Mouse (Mus musculus): ENCODE results near the gene Actr8. TPM values are rescaled to one million over a fixed set of nuclear protein-coding genes. Genes with fewer than 3 reads are reported as not detected.

Actr8 gene
- polyA plus RNA-seq, 1 experiment = not detected

- TF ChIP-seq CTCF (IDR thresholded peaks at IDR 0.05; ENCODE audit: insufficient read depth, low read depth, low read length) = no peak
- no peak for TF ChIP-seq POLR2A (IDR thresholded peaks at IDR 0.05; ENCODE audit: insufficient read depth, low read depth, low read length)
Measured at GRCm38 (mm10) chr14:29950805-29951204, 27.3 kb upstream of the Actr8 start.

DNA sequence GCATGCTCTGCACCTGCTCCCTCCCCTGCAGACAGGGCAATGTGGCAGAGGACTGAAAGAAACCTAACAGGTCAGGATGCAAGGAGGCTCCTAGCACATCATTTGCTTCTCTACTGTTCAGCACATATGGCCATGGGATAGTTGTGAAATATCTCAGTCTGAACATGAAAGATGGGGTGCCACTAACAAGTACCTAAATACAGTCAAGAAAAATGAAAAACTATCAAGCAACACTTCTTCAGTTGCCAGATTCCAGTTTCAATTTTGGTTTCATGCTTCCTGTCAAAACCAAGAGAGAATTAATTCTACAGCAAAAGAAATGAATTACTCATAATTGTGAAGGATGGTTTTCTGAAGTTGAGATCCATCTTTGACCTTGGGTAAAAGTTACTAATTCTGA is 20.7 kb upstream of the Actr8 start:
- Histone ChIP-seq H3K4me1 (ENCODE audit: control insufficient read depth, insufficient read depth, low read length) (no peaks in the 10 kb centered on the region), H3K27ac (ENCODE audit: insufficient read depth, low read depth, low read length) (no peak overlapping the region), H3K4me3 (ENCODE audit: insufficient read depth, low read depth, low read length) (no peak overlapping the region)
- TF ChIP-seq CTCF (IDR thresholded peaks at IDR 0.05; ENCODE audit: insufficient read depth, low read depth, low read length) (no peak), POLR2A (IDR thresholded peaks at IDR 0.05; ENCODE audit: insufficient read depth, low read depth, low read length) (no peak)

More at GRCm38 (mm10) chr14:29950805-29951204, 27.3 kb upstream of the Actr8 start:
- 68% methylated on average over 4 of the region's 4 CpGs for WGBS
- Histone ChIP-seq H3K4me1 (ENCODE audit: control insufficient read depth, insufficient read depth, low read length) (no peaks in the 10 kb centered on the region), H3K4me3 (ENCODE audit: insufficient read depth, low read depth, low read length) (no peak overlapping the region), H3K27ac (ENCODE audit: insufficient read depth, low read depth, low read length) (no peak overlapping the region)

- H3K27ac ChIP-seq (ENCODE audit: insufficient read depth, low read depth, low read length) = peak overlapping the region; percentile 68
- H3K4me1 ChIP-seq (ENCODE audit: control insufficient read depth, insufficient read depth, low read length) = 0 out of 2 replicates have a peak, but pooled peaks cover 4% of the 10 kb centered on the region
- H3K4me3 ChIP-seq (ENCODE audit: insufficient read depth, low read depth, low read length) = peak overlapping the region; percentile 82
- TF ChIP-seq CTCF (IDR thresholded peaks at IDR 0.05; ENCODE audit: insufficient read depth, low read depth, low read length) = no peak
- TF ChIP-seq POLR2A (IDR thresholded peaks at IDR 0.05; ENCODE audit: insufficient read depth, low read depth, low read length) = no peak
- 56% methylated on average over 7 of the region's 7 CpGs for WGBS
Measured at GRCm38 (mm10) chr14:29967611-29968010, 10.5 kb upstream of the Actr8 start.

DNA sequence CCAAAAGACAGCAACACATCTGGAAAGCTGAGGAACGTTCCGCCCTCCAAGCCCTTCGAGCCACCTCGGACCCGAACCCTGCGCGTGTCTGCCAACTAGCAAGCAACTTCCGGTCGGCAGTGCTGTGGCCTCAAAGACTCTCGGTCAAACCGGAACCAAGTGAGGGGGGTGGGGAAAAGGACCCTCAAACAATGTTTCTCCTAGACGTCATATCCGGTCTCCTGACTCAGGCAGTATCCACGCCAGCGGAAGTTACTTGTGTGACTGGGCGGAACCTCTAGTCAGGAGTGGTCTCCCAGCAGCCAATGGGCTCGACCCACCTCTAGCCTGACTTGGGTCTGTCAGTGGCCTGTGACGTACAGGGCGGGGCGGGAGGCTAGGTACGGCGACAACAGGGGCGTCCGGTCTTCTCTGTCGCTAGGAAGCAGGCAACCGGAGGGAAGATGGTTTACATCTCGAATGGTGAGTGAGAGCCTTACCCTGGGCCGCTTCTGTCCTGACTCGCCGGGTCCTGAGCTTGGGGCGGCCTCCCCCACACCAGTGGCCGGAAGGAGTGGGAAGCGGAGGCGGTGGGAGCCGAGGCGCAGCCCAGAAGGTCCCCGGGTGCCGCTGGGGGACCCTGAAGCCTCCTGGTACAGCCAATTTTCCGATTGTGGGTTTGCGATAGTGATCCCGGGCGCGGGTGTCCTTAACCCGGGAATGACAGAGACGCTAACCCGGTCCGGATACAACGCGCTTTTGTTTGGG is 9.9 kb upstream of the Actr8 start, which contains the start of gene Selenok:
Selenok (plus strand) TSS at position 234 of the 747 bp plus-strand sequence.
- peak within 1 kb of the TSS; percentile 77 for H3K27ac ChIP-seq (ENCODE audit: insufficient read depth, low read depth, low read length)
- H3K4me3 ChIP-seq (ENCODE audit: insufficient read depth, low read depth, low read length) = peak within 1 kb of the TSS; percentile 82
- TF ChIP-seq POLR2A (IDR thresholded peaks at IDR 0.05; ENCODE audit: insufficient read depth, low read depth, low read length) (peak; percentile 71), CTCF (IDR thresholded peaks at IDR 0.05; ENCODE audit: insufficient read depth, low read depth, low read length) (no peak)
- H3K4me1 ChIP-seq (ENCODE audit: control insufficient read depth, insufficient read depth, low read length) = 0 out of 2 replicates have a peak, but pooled peaks cover 4% of the 10 kb centered on the region
- under 1% methylated on average over 49 of the region's 49 CpGs for WGBS

- TF ChIP-seq POLR2A (IDR thresholded peaks at IDR 0.05; ENCODE audit: insufficient read depth, low read depth, low read length) = no peak
- no peak for TF ChIP-seq CTCF (IDR thresholded peaks at IDR 0.05; ENCODE audit: insufficient read depth, low read depth, low read length)
- Histone ChIP-seq H3K4me1 (ENCODE audit: control insufficient read depth, insufficient read depth, low read length) (0 out of 2 replicates have a peak, but pooled peaks cover 4% of the 10 kb centered on the region), H3K27ac (ENCODE audit: insufficient read depth, low read depth, low read length) (no peak overlapping the region), H3K4me3 (ENCODE audit: insufficient read depth, low read depth, low read length) (no peak overlapping the region)
- 91% methylated on average over 7 of the region's 7 CpGs for WGBS
Measured at GRCm38 (mm10) chr14:29971446-29971845, 6.7 kb upstream of the Actr8 start.

GRCm38 (mm10) chr14:29971993-29972392 is 6.1 kb upstream of the Actr8 start:
- H3K27ac ChIP-seq (ENCODE audit: insufficient read depth, low read depth, low read length) = no peak overlapping the region
- H3K4me3 ChIP-seq (ENCODE audit: insufficient read depth, low read depth, low read length) = no peak overlapping the region
- 0 out of 2 replicates have a peak, but pooled peaks cover 4% of the 10 kb centered on the region for H3K4me1 ChIP-seq (ENCODE audit: control insufficient read depth, insufficient read depth, low read length)
- TF ChIP-seq CTCF (IDR thresholded peaks at IDR 0.05; ENCODE audit: insufficient read depth, low read depth, low read length) = no peak
- no peak for TF ChIP-seq POLR2A (IDR thresholded peaks at IDR 0.05; ENCODE audit: insufficient read depth, low read depth, low read length)
- WGBS = 69% methylated on average over 5 of the region's 5 CpGs

- H3K27ac ChIP-seq (ENCODE audit: insufficient read depth, low read depth, low read length) = no peak overlapping the region
- 97% methylated on average over 6 of the region's 6 CpGs for WGBS
- no peak for TF ChIP-seq POLR2A (IDR thresholded peaks at IDR 0.05; ENCODE audit: insufficient read depth, low read depth, low read length)
- TF ChIP-seq CTCF (IDR thresholded peaks at IDR 0.05; ENCODE audit: insufficient read depth, low read depth, low read length) = no peak
- no peak overlapping the region for H3K4me3 ChIP-seq (ENCODE audit: insufficient read depth, low read depth, low read length)
- 0 out of 2 replicates have a peak, but pooled peaks cover 4% of the 10 kb centered on the region for H3K4me1 ChIP-seq (ENCODE audit: control insufficient read depth, insufficient read depth, low read length)
Measured at GRCm38 (mm10) chr14:29976927-29977326, 1.2 kb upstream of the Actr8 start.

GRCm38 (mm10) chr14:29980447-29981205 is 2.5 kb downstream of the Actr8 start:
- 94% methylated on average over 10 of the region's 10 CpGs for WGBS
- no peak overlapping the region for H3K27ac ChIP-seq (ENCODE audit: insufficient read depth, low read depth, low read length)
- H3K4me3 ChIP-seq (ENCODE audit: insufficient read depth, low read depth, low read length) = no peak overlapping the region
- TF ChIP-seq POLR2A (IDR thresholded peaks at IDR 0.05; ENCODE audit: insufficient read depth, low read depth, low read length) (no peak), CTCF (IDR thresholded peaks at IDR 0.05; ENCODE audit: insufficient read depth, low read depth, low read length) (no peak)
- no peaks in the 10 kb centered on the region for H3K4me1 ChIP-seq (ENCODE audit: control insufficient read depth, insufficient read depth, low read length)

- Histone ChIP-seq H3K27ac (ENCODE audit: insufficient read depth, low read depth, low read length) (no peak overlapping the region), H3K4me1 (ENCODE audit: control insufficient read depth, insufficient read depth, low read length) (no peaks in the 10 kb centered on the region), H3K4me3 (ENCODE audit: insufficient read depth, low read depth, low read length) (no peak overlapping the region)
- WGBS = 93% methylated on average over 4 of the region's 4 CpGs
- no peak for TF ChIP-seq POLR2A (IDR thresholded peaks at IDR 0.05; ENCODE audit: insufficient read depth, low read depth, low read length)
Measured at GRCm38 (mm10) chr14:29986096-29986495, 8.0 kb downstream of the Actr8 start.

Data from olfactory bulb, adult 2 months (tissue).